Mouse (Mus musculus) MEL (cell line): ENCODE data around the gene Tulp1.

ENCODE experiments used
- CTCF ChIP-seq, 3 experiments: IDR thresholded peaks in 2 of 3; conservative IDR thresholded peaks in 1 of 3; 2 replicates each; pipeline ENCODE4 v1.5.1; 2011 to 2012; ENCODE audit warnings: low read length in 3 of 3, low read depth in 2 of 3, mild to moderate bottlenecking in 2 of 3, improper control_type of control experiment in 1 of 3, inconsistent platforms in 1 of 3, mixed read lengths in 1 of 3, moderate library complexity in 1 of 3; ENCODE audit not compliant: control insufficient read depth in 1 of 3, insufficient read depth in 1 of 3, poor library complexity in 1 of 3, severe bottlenecking in 1 of 3
- EP300 ChIP-seq, 2 experiments: IDR thresholded peaks; 2 replicates each; pipeline ENCODE4 v1.6.1; 2011; ENCODE audit warnings: improper control_type of control experiment in 2 of 2, low read length in 2 of 2, low read depth in 1 of 2, mild to moderate bottlenecking in 1 of 2
- POLR2A ChIP-seq, 2 experiments: IDR thresholded peaks; 2 replicates each; pipeline ENCODE4 v1.6.1; 2011 to 2012; ENCODE audit warnings: low read length in 2 of 2, mild to moderate bottlenecking in 2 of 2, control low read depth in 1 of 2, improper control_type of control experiment in 1 of 2, low read depth in 1 of 2, moderate library complexity in 1 of 2; ENCODE audit not compliant: control insufficient read depth in 1 of 2, insufficient read depth in 1 of 2, poor library complexity in 1 of 2
- ZKSCAN1 ChIP-seq: IDR thresholded peaks from 2 replicates; pipeline ENCODE4 v1.6.1; 2012; ENCODE audit warnings: low read depth, mild to moderate bottlenecking, inconsistent platforms, low read length, improper control_type of control experiment, moderate library complexity

- TF ChIP-seq ZKSCAN1: no peak
- no peak for TF ChIP-seq CTCF (IDR thresholded peaks at IDR 0.05 in 2 of 3, conservative IDR thresholded peaks at IDR 0.05 in 1 of 3; ENCODE audit: control insufficient read depth in 1 of 3, insufficient read depth in 1 of 3, low read depth in 2 of 3, low read length in 3 of 3, poor library complexity in 1 of 3, severe bottlenecking in 1 of 3)
- TF ChIP-seq EP300 (IDR thresholded peaks at IDR 0.05; ENCODE audit: low read depth in 1 of 2, low read length in 2 of 2): no peak
- 0 out of 4 replicates have a peak, but pooled peaks of 1 of the 2 experiments have one; percentile 17 for TF ChIP-seq POLR2A (IDR thresholded peaks at IDR 0.05; ENCODE audit: control insufficient read depth in 1 of 2, insufficient read depth in 1 of 2, low read depth in 1 of 2, low read length in 2 of 2, poor library complexity in 1 of 2)
These were observed 23.9 kb downstream of the Tulp1 start for GRCm38 (mm10) chr17:28341091-28341490.
